Mouse (Mus musculus) heart, adult 2 months (tissue): ENCODE results near the gene Ldb1.

ENCODE experiments used
- CTCF ChIP-seq: fragments of 200-600 bp; IDR thresholded peaks from 2 replicates; pipeline ENCODE4 v1.8.1; 2022; ENCODE audit warnings: antibody characterized with exemption, mild to moderate bottlenecking, moderate library complexity
- EP300 ChIP-seq: fragments of 200-500 bp; IDR thresholded peaks from 2 replicates; pipeline ENCODE4 v1.6.1; 2011; ENCODE audit warnings: low read depth, low read length, control low read depth; ENCODE audit not compliant: insufficient read depth
- POLR2A ChIP-seq: fragments of 200-500 bp; IDR thresholded peaks from 2 replicates; pipeline ENCODE4 v1.6.1; 2011; ENCODE audit warnings: mild to moderate bottlenecking, low read depth, low read length, control low read depth; ENCODE audit not compliant: insufficient read depth

- no peak for TF ChIP-seq CTCF
- no peak for TF ChIP-seq POLR2A
- no peak for TF ChIP-seq EP300
These were observed 3.0 kb downstream of the Ldb1 start for GRCm38 (mm10) chr19:46041933-46042475.
